Mouse (Mus musculus): ENCODE results near the gene Snd1.
"Not testable (repeated sequence)": the region's sequence is repeated elsewhere in the genome, so short reads cannot be mapped to it uniquely, and the experiment has no call there.

The Snd1 gene

GRCm38 (mm10) chr6:28486471-28486870 lies 11.5 kb downstream of the Snd1 start:
- DNase-seq, result no peak

- DNase-seq, result no peak
Measured at GRCm38 (mm10) chr6:28486905-28487304, 12.0 kb downstream of the Snd1 start.

GRCm38 (mm10) chr6:28488204-28488851 lies 13.4 kb downstream of the Snd1 start:
- DNase-seq, result no peak

- DNase-seq, result no peak
Measured at GRCm38 (mm10) chr6:28490612-28491011, 15.7 kb downstream of the Snd1 start.

GRCm38 (mm10) chr6:28491198-28491597 lies 16.3 kb downstream of the Snd1 start:
- DNase-seq, result no peak

- peak; percentile 23 for DNase-seq
Measured at GRCm38 (mm10) chr6:28497837-28498236, 22.9 kb downstream of the Snd1 start.

- no peak for DNase-seq
Measured at GRCm38 (mm10) chr6:28502576-28502975, 27.6 kb downstream of the Snd1 start.

GRCm38 (mm10) chr6:28503148-28503547 lies 28.2 kb downstream of the Snd1 start:
- no peak for DNase-seq

GRCm38 (mm10) chr6:28504611-28505010 lies 29.7 kb downstream of the Snd1 start:
- DNase-seq, result no peak

- no peak for DNase-seq
Measured at GRCm38 (mm10) chr6:28507759-28508158, 32.8 kb downstream of the Snd1 start.

- no peak for DNase-seq
Measured at GRCm38 (mm10) chr6:28514195-28514594, 39.3 kb downstream of the Snd1 start.

- no peak for DNase-seq
Measured at GRCm38 (mm10) chr6:28514830-28515350, 40.0 kb downstream of the Snd1 start.

GRCm38 (mm10) chr6:28516618-28517017 lies 41.7 kb downstream of the Snd1 start:
- no peak for DNase-seq

- DNase-seq, result no peak
Measured at GRCm38 (mm10) chr6:28517050-28517449, 42.1 kb downstream of the Snd1 start.

GRCm38 (mm10) chr6:28519426-28519825 lies 44.5 kb downstream of the Snd1 start:
- DNase-seq, result no peak

GRCm38 (mm10) chr6:28520787-28521186 lies 45.8 kb downstream of the Snd1 start:
- DNase-seq, result not testable (repeated sequence)

- DNase-seq, result no peak
Measured at GRCm38 (mm10) chr6:28521416-28521815, 46.5 kb downstream of the Snd1 start.

- no peak for DNase-seq
Measured at GRCm38 (mm10) chr6:28525589-28525988, 50.6 kb downstream of the Snd1 start.

- DNase-seq, result no peak
Measured at GRCm38 (mm10) chr6:28527459-28527858, 52.5 kb downstream of the Snd1 start.

- no peak for DNase-seq
Measured at GRCm38 (mm10) chr6:28528208-28528607, 53.3 kb downstream of the Snd1 start.

- no peak for DNase-seq
Measured at GRCm38 (mm10) chr6:28536464-28536863, 61.5 kb downstream of the Snd1 start.

- DNase-seq, result no peak
Measured at GRCm38 (mm10) chr6:28537851-28538527, 63.0 kb downstream of the Snd1 start.

- no peak for DNase-seq
Measured at GRCm38 (mm10) chr6:28542298-28542701, 67.4 kb downstream of the Snd1 start.

GRCm38 (mm10) chr6:28546943-28547342 lies 72.0 kb downstream of the Snd1 start:
- no peak for DNase-seq
